Mouse (Mus musculus) urinary bladder, adult 2 months (tissue): Measurements from ENCODE around the gene Tifa. TPM values are rescaled to one million over a fixed set of nuclear protein-coding genes. Genes with fewer than 3 reads are reported as not detected.
A peak's percentile ranks its signal among the peaks of the same experiment; 100 is the strongest.

Source experiments
- DNase-seq: peaks from one replicate; pipeline ENCODE4 v3.0.0; 2022; ENCODE audit warnings: low spot score
- polyA plus RNA-seq: library from polyadenylated mRNA; depleted of rRNA; stranded (reverse); fragments of >200 nt; gene quantifications from 2 replicates; pipeline ENCODE4 v1.2.3, GENCODE M21; 2012

The Tifa gene
- polyA plus RNA-seq, 1 experiment, result 12.2 TPM

DNA sequence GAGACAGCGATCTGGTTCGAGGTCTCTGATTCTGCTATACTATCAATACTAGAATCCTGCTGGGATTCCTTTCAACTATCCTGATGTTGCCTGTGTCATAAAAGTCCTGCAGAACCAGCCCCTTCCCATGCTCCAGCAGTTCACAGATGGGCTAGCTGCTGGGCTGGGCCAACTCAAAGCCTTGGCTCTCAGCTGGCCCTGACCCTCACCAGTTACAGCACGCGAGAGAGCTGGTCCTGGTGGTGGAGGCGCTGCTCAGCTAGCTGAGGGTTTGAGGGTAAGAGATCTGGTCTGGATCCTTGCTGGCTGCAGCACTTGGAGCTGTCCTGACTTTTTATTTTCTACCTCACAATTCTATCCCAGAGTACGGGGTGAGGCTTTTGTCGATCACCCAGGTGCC, 36.9 kb downstream of the Tifa start:
- DNase-seq, result no peak

DNA sequence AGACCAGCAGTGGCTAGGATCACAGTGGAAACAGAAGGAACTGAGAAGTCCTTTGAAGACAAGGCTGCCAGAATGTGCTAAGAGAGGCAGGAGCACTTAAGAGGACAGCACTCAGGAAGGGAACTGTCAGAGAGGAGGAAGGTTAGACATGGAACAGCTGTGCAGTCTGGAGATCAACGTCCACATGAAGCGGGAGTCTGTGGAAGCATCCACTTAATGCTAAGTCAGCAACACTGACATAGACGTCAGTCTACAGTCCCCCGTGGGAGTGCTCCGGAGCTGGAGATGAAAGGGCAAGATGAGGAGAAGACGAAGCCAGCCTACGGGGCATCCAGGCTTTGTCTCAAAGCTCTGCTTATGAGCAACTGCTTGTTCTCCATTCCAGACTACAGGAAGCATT, 37.5 kb downstream of the Tifa start:
- DNase-seq, result no peak

- no peak for DNase-seq
Measured at GRCm38 (mm10) chr3:127830183-127830582, 40.6 kb downstream of the Tifa start.

DNA sequence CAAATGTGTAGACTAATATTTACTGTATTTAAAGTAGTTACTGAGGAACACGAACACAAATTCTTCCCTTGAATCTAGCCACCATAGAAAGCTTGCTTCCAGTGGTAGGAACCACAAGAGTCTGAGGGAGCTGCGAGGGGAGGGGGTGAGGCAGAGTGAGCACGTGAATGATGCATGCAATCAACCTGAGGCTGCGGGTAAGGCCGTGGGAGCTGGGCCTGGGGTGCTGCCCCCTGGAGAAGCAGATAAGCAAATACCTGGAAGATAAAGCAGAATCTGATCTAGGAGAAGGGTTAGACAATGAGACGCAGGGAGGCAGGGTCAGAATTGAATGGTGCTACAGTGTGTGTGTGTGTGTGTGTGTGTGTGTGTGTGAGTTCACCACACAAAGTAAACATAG, 41.5 kb downstream of the Tifa start:
- DNase-seq, result no peak

DNA sequence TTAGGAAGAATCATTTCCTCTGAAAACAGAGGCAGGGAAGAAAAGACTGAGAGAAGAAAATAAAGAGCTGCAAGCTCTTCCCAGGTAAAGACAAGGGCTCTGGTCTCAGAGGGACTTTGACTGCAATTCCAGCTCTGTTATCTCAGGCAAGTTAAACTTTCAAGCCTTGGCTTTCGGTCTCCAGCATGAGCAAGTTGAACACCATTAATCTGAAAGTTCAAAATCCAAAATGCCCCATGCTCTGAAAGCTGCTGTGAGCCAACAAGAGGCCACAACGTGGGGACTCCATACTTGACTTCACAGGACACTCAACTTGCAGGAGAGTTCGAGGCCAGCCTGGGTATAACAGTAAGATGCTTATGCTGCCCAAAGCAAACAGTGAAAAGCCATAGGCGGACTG, 44.4 kb downstream of the Tifa start:
- no peak for DNase-seq

- DNase-seq, result no peak
Measured at GRCm38 (mm10) chr3:127835594-127835993, 46.0 kb downstream of the Tifa start.

- no peak for DNase-seq
Measured at GRCm38 (mm10) chr3:127836798-127837153, 47.2 kb downstream of the Tifa start.

GRCm38 (mm10) chr3:127837154-127837865, 47.7 kb downstream of the Tifa start, which contains the start of gene Ap1ar:
Gene Ap1ar (minus strand): TSS chr3:127837523.
- peak; percentile 98 for DNase-seq

- no peak for DNase-seq
Measured at GRCm38 (mm10) chr3:127837972-127838644, 48.5 kb downstream of the Tifa start.

GRCm38 (mm10) chr3:127841926-127842325, 52.3 kb downstream of the Tifa start:
- DNase-seq, result no peak

DNA sequence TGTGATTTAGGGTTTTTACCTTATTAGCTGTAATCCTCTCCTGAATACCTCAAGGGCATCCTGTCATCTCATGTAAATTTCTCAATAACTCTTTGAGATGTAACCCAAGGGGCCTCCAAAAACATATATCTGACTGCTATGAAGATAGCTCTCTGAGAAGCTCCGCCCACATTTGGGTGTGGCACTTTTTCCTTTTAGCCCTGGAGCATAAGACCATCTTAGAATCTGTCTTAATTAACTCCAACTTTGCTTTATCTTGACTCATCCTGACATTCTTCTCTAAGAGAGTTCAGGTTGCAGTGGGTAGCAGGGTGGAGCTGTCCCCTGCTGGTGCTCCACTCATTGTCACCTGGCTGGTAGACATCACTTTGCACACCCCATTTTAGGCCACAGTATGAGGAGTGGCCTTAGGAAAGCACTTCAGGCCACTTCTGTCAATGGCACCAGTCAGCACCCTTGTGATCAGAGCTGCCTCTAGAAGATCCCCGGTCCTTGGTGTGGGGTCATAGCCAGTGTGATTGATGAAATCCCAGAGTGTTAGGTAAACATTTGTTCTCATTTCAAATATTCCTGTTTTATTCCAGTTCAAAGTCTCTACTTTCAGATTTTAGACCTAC, 53.8 kb downstream of the Tifa start:
- DNase-seq, result no peak

DNA sequence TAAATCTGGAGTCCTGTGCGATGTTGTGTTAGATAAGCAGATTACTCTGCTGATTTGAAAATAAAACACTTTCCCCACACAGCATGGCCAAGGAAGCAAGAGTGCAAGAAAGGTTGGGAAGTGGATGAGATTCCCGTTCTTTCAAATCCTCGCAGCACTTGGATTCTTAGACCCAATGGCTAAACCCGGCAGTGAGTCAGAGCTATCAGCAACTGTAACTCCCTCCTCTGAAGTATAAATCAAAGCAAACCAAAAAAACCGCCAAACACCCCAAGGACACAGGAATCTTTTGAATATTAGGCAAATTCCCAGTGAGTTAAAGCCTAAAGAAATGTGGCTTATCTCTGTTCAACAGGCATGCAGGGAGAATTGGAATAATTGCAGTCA, 54.3 kb downstream of the Tifa start:
- DNase-seq, result no peak

DNA sequence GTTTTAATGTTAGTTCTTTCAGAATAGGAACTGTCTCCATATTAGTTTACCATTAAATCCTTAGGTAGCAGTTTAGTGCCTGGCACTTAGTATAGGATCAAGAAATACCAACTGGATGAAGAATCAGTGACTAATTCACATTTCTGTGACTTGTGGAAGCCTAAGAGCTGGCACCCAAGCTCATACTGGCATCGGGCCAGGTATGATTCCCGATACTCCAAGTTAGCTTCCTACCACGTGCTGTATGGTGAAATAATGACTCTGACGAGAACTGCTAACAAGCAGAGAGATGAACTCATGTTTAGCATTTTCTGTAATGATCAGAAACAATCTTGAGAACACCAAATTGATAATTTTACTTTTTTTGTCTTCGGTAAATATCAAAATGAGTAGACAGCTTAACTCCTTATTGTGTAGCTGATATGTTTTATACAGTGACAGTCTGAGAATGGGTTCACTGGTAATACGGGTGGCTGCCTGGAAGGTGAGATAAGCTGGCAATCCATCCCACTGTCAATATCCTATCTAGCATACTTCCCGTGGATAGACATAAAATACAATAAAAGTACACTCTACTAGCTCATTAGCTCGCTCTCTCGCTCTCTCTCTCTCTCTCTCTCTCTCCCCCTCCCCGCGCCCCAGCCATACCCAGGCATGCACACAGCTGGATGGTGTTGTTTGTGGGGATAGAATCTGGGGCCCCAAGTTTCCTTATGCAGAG, 58.6 kb downstream of the Tifa start:
- DNase-seq, result no peak

GRCm38 (mm10) chr3:127849922-127850321, 60.3 kb downstream of the Tifa start:
- DNase-seq, result no peak

DNA sequence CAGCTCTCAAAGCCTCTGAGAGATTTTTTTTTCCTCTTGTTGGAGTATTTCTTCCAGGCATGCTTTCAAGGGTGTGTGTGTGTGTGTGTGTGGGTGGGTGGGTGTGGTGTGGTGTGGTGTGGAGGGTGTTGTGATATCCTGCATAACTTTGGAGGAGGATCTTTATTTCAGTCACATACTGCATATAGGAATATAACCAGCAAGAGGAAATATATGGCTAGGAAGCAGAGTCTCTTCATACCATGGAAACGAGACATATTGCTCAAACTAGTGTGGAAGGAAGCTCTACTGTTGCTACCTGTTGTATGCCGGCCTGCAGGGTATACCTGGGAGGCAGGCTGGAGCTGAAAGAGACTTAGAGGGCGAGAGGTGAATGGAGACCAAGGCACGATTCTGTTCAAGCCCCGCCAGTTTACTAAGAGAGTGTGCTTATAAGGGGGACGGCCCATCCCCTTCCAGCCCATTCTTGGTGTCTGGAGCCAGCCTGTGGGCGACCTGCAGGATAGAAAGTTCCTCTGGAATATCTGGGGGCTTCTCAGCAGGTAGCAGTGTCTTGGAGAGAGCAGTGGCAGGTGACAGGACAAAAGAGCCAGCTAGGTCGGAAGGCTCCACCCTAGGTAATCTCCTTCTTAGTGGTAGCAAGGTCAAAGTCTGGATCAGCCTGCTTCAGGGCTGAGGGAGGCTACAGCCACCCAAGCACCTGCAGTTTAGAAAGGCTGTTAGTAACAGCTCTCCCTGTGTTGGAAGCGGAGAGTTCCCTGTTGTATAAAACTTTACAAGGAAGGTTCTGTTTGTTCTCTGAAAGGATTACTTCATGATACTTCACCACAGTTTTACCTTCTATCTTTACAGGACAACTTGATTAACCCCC, 61.4 kb downstream of the Tifa start:
- no peak for DNase-seq

- DNase-seq, result no peak
Measured at GRCm38 (mm10) chr3:127852722-127853121, 63.1 kb downstream of the Tifa start.

GRCm38 (mm10) chr3:127853431-127854206, 64.0 kb downstream of the Tifa start:
- peak; percentile 30 for DNase-seq

DNA sequence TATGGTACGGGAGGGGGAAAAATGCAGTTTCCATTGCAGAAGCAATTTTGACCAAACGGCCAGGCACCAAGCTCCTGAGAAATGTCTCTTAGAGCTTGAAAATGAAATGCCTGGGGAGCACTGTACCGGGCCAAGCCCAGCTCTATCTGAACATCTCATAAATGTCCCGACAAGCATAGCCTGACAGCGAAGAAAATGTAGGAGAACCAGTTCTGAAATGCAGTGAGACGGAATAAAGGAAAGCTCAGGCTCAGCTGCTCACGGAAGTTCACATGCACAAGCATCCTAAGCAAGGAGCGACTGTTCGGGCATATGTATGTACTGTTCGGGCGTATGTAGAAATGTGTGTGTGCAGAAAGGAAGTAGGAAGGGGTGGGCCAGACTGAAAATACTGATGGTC, 71.7 kb downstream of the Tifa start:
- DNase-seq, result no peak

- no peak for DNase-seq
Measured at GRCm38 (mm10) chr3:127862479-127862878, 72.9 kb downstream of the Tifa start.

GRCm38 (mm10) chr3:127863571-127863970, 74.0 kb downstream of the Tifa start:
- DNase-seq, result no peak

GRCm38 (mm10) chr3:127864242-127864641, 74.6 kb downstream of the Tifa start:
- DNase-seq, result no peak
